Mouse (Mus musculus): ENCODE measurements around the gene Gm9789.
"Not testable (repeated sequence)": the region's sequence is repeated elsewhere in the genome, so short reads cannot be mapped to it uniquely, and the experiment has no call there.

DNA sequence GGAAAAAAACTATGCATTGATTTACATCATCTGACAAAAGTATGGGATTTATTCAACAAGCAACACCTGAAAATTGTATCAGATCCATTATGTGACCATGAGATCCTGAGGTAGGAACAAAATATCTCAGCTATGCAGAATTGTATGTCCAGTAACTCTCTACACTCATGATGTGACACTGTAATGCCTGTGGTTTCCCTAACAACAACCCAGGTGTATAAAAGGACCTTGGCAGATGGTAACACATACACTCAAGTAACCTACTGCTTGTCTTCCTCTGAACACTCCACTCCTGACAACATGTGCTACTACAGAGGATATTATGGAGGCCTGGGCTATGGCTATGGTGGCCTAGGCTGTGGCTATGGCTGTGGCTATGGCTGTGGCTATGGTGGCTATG is 11.4 kb downstream of the Gm9789 start, which contains the start of gene Gm7735:
- TF ChIP-seq CTCF (conservative IDR thresholded peaks at IDR 0.05; ENCODE audit: insufficient read depth, insufficient read length, low read depth, low read length); POLR2A (IDR thresholded peaks at IDR 0.05; ENCODE audit: low read depth, low read length): not testable (repeated sequence)
